Mouse (Mus musculus): Measurements from ENCODE around the gene Gsx1.

Gene Gsx1

DNA sequence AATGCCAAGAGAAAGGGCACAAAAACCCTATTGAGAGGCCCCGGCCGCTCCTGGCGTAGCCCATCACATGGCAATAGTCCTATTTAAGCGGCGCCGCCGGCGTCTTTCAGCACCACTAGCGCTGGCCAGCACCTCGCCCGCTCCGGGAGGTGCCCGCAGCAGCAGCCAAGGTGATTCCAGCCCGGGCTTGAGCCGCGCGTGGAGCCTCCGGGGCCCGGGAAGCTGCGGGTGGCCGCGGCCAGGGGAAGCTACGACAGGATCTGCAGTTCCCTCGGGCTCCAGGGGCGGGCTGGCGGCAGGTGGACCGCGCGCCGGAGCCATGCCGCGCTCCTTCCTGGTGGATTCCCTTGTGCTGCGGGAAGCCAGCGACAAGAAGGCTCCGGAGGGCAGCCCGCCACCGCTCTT, at the start of gene Gsx1:
TSS of gene Gsx1 (plus strand) at position 126 of the 405 bp plus-strand sequence.
- DNase-seq = peak; percentile 72 to 83

DNA sequence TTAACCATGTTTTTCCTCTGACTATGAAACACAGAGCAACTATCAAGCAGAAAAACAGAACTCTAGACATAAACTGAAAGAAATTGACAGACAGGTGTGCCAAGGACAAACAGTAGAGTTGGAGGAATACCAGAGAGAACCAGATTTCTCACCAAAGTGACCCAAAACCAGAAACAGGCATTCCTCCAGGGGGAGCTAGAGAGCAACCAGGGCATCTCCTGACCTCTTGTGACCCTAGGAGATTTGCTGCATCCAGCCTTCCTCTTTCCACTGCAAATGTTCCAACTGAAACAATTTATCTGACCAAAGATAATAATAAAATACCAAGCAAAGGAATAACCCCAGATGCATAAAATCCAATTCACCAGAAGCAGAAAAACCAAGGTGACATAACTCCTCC, 41.2 kb upstream of the Gsx1 start:
- DNase-seq = no peak

DNA sequence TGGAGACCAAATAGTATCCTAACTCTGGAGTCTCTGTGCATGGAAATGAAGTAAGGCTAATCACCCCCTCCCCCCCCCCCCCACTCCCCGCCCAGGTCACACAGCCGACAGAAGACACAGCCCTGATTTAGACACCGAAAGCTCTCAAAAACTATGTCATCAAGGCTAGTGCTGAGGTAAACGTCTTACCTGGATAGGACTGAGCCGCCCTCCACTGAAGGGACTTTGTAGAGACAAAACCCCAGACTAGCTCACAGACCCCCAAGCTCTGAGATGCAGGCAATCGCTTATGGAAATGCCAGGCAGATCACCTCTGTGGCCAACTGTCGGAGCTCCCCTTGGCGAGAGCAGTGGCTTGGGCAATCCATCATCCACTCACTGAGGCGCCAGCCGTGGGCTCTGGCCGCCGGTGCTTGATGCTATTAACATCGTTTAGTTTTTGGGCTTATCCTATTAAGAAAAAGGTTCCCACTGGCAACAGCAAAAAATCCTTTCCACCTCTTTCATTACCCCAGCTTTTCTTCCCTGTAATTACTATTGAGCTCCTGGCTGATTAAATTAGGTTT, 33.6 kb upstream of the Gsx1 start:
- DNase-seq = no peak

DNA sequence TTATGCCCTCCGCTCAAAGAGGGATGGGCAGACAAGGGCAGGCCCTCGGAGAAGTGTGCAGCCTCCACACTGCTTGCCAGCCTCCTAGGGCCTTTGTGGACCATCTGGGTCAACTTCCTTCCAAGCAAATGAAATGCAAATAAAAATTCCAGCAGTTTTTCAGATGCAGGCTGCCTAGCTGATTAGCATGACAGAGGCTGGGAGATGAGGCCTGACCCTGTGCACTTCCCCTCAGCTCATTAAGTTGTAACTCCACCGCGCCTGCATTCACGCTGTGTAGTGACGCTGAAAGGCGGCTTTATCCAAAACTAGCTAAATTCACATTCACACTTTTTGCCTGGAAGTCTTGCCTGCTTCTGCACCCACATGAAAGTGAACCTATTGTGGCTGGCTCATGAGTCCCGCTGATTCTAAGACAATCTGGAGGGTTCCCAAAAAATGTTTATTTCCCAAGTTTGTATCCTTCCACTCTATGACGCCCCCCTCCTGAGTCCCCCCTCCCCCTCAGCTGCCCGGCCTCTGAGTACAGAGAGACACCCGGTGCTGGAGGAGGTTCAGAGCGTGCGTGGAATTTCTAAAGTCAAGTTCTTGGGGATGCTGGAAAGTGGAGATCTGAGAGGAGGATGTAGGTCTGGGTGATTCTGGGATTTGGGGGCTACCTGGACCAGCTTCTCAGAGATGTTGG, 32.9 kb upstream of the Gsx1 start:
- no peak for DNase-seq

DNA sequence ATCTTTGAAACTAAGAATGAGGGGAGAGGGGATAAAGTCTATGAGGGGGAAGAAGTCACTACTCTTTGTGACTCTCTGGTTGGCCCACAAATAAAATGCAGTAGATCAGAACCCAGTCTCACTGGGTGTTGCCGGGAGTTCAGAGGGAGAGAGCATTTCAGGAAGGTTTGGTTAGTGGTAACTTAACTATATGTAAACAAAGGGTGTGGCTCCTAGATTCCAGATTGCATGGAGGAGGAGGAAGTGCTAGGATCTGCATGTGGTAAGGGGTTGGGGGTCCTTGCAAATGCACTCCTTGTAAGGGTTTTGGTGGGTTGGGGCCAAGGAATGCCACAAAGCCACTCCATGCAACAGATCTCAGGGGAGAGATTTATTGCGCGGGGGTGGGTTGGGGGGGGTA, 32.1 kb upstream of the Gsx1 start:
- DNase-seq = no peak

DNA sequence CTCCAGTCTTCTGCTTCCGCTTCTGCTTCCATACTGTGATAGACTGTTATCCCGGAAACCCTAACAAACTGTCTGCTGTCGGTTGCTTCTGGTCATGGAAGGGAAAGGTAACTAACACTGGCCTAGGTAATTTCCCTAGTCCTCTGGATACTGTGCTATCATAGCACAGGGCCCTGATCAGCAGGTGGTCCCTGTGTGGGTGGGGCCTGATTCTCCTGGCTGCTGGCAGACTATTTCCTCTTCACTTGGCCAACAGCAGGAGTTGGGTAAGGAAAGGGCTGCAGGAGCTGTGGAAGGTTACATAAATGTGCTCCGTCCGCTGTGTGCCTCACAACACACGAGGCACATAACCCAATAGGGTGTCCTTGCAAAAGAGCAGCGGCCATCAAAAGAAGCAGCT, 31.1 kb upstream of the Gsx1 start:
- DNase-seq = no peak

DNA sequence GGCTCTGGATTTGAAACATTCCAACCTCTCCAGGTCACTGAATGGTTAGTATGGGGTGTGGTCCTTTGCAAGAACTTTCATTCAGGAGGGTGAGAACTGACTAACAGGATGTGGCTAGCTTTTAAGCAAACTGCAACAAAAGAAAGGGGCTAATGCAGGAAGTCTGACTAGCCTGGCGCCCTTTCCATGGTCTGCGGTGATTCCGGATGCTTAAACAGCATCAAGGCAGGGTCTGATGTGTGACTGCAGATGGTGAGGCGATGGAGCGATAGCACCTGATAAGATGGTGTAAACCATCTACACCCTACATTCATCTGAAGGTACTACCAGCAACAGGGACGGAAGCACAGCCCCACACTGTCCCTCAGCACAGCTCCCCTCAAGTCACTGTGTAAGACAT, 29.2 kb upstream of the Gsx1 start:
- no peak for DNase-seq

DNA sequence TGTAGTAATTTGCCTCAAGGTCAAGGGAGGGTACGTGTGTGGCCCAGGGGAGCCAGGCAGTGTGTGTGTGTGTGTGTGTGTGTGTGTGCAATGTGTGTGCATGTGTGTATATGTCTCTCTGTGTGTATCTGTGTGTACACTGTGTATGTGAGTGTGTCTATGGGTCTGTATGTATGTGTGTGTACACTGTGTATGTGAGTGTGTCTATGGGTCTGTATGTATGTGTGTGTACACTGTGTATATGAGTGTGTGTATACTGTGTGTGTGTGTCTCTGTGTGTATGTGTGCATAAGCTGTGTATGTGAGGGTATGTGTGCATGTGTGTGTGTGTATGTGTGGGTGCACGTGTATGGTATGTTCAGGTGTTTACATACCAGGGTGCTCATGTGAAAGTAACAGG, 28.7 kb upstream of the Gsx1 start:
- DNase-seq = no peak

DNA sequence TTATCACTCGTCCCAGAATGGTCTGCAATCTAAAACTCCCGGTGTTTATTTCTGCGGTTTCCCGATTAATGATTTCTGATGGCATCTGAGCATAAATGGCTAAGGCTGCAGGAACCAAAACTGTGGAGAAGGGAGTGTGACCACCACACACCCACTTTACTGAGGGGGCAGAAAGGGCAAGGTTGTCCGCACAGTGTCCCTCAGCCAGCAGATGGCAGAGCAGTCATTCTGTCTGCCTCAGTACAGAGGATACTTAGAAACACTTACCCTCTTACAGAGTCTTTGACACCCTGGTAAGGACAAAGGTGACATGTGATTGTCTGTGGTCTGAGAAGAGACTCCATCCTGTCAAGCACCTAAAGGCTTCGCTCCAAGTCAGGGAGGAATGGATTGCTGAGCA, 23.4 kb upstream of the Gsx1 start:
- DNase-seq = no peak

DNA sequence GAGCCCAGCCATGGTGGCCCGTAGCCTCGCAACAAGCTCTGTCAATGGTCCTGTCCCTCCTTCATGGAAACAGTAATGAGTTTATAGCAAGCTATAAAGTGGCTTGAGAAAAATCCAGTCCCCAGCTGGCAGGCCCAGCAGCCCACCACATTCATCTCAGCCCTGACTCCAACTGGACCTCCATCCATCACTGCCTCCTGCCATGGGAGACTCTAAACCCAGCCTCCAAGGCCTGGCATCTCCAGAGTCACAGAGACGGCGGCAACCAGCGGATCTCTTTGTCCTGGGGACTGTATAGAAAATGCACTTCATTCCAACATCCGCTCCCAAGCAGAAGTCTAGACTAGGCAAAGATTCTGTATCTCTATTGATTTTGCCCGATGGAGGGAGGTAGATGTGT, 18.4 kb upstream of the Gsx1 start:
- DNase-seq = no peak

DNA sequence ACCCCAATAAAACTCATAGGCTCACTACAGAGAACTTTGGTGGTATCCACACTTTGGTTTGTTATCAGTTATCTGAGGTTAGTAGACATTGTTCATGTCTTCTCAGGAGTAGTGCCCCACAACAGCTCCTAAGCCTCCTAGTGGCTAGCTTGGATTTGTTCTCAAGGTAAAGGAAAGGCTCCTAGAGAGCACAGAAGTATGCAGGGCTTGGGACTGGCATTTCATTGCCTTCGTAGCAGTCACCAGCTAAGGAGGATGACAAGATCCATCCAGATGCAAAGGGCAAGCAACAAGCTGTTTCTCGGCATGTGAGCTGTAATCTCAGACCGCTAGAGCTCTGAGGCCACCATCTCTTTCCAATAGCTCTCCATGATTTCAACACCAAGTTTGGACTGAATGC, 14.4 kb upstream of the Gsx1 start:
- no peak for DNase-seq

DNA sequence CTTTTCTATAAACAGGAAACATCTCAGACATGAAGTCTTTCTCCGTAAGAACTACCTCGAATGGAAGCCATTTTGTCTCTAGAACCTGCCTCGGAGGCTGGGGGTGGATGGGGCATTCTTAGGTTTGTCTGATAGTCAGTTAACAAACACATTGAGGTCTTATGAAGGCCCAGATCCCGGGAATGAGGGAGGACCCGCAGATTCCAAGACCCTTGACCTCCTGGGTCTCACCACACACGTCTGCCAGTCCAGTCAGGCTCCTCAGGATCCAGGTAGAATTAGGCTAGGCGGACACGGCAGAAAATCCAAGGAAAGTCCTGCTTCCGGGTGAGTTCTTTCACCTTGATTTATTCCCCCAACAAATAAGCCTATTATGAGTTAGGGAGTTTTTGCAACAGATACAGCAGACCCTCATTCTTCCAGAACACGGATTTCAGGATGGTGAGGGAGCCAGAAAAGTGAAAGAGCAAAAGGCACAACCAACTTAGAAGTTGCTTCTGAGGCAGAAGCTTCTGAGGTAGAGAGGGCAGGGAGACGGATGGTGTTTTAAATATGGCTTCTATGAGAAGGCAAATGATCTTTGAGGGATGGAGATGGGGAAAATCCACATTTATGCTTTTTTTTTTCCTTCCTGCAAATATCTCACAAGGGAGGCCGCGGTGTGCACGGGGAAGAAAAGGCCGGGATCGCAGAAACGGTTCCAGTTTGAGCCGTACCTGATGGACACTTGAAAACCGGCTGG, 3.2 kb upstream of the Gsx1 start:
- DNase-seq = no peak

DNA sequence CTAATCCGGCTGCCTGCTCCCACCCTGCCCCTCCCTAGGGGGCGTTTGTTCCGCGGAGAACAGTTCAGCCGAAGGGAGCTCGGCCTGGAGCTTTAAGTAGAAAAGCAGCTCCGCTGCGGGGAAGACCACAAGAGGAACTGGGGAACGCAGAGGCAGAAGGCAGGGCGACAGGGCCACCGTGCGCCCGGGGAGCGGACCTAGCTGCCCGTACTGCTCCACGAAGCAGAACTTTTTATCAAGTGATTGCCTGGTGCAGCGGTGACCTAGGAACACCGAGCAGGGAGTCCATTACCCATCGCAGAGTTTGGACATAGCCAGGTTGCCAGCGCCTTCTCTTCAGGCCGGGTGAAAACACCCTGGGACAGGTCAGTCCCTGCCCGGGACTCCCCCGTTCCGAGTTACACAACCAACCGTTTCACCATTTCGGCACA, 2.5 kb upstream of the Gsx1 start:
- peak in 1 of 2 experiments; percentile 45 for DNase-seq

DNA sequence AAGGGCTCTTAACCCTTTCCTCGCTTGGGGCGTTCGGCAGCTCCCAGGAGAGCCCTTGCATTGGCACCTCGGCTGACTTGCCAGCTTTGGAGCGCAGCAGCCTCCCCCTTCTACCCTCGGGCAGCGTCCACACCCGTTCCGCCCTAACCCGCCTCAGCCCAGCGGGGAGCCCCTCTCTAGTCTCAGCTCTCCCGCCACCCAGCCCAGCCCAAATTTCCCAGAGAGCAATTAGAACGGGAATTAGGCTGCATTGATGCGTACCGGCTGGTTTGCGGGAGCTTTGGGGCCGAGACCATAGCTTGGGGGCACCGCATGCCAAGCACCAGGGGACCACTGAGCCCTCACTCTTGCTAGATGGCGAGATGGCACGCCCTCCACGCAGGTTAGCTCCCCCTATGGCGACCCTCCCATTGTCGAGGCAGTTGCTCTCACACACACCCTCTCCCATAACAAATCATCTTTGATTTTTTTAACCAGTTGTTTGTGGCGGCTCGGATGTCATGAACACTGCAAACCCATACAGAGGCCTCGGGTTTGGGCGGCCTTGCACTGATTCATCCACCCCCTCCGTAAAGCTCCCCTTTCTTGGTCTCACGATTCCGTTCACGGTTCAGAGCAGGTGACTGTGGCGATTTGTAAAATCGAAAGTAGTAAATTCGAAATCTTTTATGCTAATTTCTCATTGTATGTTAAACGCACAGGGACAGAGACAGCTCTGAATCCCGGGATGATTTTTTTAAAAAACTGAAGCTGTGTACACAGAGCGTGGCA, 1.5 kb upstream of the Gsx1 start:
- no peak for DNase-seq

DNA sequence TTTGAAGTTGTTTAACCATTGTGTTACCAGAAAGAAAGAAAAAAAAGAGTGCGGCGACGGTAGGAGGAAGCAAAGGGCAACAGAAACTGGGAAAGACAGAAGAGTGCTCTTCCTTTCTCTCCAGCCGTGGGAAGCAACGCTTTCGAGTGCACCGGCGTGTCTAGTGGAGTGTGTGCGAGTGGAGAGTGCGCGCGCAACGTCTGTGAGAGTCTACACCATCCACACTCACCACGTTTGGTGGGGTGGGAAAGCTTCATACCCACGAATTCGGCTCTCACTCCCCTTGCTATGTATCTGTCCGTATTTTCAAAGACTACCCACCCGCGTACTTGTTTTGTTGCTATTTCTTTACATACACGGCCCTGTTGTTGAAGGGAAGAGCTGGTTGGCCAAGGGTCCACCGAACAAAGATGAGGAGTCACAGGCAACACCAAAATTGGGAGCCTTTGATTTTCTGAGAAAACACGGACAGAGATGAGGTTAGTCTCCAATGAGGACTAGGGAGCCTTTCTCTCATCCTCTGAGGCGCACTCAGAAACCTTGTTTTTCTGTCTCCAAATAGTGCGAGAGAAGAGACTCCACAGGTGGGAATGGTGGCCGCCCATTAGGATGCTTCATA, 835 bp upstream of the Gsx1 start:
- DNase-seq = no peak

DNA sequence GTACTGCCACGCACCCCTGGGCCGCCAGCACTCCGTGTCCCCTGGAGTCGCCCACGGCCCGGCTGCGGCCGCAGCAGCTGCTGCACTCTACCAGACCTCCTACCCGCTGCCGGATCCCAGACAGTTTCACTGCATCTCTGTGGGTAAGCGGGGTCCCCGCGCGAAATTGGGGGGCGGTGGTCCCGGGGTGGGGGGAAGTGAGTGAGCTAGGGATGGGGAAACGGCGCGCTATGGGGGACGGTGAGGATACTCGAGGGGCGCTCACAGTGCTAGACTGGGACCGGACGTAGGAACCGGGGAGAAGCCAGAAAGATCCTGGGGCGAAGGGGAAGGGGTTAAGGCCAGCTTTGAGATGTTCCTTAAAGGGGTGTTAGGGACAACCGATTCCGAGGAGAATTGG, 660 bp downstream of the Gsx1 start:
- DNase-seq = no peak

DNA sequence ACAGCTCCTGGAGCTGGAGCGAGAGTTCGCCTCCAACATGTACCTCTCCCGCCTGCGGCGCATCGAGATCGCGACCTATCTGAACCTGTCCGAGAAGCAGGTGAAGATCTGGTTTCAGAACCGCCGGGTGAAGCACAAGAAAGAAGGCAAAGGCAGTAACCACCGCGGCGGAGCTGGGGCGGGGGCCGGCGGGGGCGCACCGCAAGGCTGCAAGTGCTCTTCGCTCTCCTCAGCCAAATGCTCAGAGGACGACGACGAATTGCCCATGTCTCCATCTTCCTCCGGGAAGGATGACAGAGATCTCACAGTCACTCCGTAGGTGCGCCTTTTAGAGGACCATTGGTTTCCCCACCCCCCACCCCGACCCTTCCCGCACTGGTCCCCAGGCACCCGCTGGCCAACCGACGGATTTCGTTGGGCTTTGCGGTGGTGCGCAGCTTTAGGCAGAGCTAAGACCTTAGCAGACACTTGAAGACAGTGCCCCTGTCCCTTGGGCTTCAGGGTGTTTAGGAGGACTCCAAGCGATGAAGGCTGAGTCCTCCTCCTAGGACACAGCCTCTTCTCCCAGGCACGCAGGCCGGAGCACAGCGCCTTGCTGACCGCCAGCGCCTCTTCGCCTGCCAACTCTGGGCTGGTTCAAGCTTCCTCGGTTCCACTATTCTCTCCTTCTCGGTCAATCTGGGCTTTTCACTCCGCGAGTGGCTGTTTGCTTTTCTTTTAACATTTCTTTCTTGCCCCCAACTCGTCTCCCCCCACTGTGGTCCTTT, 1.5 kb downstream of the Gsx1 start:
- no peak for DNase-seq

DNA sequence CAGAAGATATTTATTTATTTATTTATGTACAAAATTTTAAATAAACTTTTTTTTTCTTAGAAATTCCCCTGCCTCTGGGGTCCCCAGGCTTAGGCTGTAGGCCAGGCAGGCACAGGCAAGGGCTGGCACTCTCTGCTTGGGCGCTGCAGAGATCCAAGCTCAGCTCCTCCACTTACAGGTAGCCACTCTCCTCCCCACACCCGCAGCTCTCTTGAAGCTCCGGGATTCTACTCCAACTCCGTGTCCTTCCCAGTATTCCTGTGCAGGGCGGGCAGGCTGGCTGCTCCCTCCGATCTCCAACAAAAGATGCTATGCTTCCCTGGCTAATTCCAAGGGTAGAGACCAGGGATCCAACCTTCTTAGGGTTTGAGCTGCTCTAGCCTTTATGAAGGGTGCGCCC, 2.4 kb downstream of the Gsx1 start:
- no peak for DNase-seq

DNA sequence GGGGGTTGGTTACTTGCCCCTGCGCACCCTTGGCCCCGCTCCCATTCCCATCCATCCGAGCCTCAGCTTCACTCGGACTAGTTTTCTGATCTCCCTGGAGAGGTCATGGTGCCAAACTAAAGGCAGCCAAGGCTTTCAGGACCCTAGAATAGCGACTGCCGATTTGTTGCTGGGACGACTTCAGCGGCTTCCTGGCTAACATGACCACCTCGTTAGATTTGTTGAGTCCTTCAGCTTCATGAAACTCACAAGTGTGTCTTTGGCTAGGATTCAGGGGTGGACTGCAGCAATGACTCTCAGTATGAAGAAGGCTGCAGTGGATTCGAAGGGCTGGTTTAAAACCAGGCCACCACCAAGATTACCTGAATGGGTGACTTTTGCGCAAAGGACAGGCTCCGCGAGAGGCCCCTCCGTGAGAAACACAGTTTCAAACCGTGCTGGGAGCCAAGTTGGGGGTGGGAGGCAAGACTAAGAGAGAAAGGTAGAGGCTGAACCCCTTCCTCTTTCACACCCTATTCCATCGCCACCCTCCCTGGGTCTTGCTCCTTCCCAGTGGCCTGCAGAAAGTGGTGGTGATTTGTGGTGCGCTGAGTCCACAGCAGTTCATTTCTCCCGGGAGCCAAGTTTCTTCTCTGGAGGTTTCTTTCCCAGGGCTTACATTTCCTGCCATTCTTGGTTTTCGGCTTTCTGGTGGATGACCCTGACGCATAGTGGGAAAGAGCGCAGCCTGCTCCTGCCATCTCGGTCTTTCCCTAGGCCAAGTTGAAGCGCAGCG, 3.5 kb downstream of the Gsx1 start:
- DNase-seq = no peak

DNA sequence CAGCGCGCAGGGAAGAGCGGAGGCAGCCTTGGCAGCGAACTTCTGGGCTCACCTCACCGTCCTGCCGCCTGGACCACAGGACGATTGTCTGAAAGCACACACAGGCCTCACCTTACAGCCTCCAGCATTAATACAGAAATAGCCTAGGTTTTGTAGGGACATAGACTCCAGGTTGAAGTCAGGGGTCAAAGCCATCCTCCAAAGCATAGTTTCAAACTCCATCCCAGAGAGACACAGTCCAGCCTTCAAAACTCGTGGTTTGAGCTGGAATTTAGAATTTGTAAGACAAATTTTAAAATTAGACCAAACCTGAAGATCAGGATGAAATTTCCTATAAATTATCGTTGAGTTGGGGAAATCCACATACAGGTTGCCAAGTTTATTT, 4.1 kb downstream of the Gsx1 start:
- DNase-seq = no peak

DNA sequence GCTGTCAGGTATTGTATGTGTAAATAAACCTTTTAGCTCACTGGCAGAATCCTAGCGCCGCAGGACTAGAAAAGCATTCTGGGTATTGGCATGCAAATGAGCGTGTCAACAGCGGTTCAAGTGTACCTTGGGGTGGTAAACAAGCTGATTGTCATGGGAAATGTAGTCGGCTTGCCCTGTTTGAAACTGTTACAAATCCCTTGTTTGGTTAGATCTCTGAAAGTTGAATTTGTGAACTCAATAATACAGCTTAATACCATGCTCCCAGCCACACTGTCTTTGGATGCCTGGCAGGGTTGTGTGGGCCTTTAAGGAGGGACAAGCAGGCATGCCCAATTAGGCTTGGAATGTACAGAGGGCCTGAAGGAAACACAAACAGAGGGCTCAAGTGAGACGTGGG, 16.4 kb downstream of the Gsx1 start:
- no peak for DNase-seq

DNA sequence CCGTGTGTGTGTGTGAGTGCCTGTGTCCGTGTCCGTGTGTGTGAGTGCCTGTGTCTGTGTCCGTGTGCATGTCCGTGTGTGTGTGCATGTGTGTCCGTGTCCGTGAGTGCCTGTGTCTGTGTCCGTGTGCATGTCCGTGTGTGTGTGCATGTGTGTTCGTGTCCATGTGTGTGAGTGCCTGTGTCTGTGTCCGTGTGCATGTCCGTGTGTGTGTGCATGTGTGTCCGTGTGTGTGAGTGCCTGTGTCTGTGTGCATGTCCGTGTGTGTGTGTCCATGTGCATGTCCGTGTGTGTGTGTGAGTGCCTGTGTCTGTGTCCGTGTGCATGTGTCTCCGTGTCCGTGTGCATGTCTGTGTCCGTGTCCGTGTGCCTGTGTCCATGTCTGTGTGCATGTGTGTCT, 19.4 kb downstream of the Gsx1 start:
- no peak for DNase-seq

All from kidney, postnatal 25 days (tissue).